ENCODE assay signal across 9 mouse cellular contexts in the genomic region with DNA sequence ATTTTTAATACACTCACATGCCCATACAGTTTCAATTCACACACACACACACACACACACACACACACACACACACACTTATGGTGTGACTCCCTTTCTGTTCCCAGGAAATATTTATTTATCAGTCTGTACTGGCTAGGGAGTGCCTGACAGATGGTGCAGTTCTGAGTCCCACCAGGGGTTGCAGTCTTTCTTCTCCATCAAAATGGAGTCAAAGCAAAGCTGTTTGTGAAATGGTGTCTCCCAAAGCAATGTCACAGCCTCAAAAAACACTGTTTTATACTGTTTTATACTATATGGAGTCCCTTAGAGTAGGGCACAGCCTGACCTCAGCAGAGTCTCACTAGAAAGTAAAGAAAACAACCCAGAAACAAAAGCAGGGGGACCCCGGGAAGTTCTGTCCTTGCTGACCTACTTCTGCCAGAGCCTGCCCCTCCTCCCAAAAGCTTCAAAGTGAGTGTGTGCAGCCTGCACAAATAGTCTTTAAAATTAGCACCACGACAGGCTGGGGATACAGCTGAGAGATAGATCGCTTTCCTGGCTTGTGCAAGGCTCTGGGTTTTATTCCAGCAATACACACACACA. TPM values are rescaled to one million over a fixed set of nuclear protein-coding genes. Genes with fewer than 3 reads are reported as not detected.
DNase-seq lines count a peak whose midpoint lies in the region; ATAC-seq and TF ChIP-seq lines count a peak whose summit lies in the region.
"Had no signal": no experiment of that assay in that cellular context is flagged by ENCODE, and none has a peak within 500 bp of the region (broad histone marks: within the 10 kb centered on the region; RNA-seq: fewer than 3 reads in every experiment).

No protein-coding gene starts in this region.

- no peak overlapping the region for H3K4me3 ChIP-seq in kidney, postnatal 0 days (replicated peaks; ENCODE audit: low read depth, low read length)
- no peak overlapping the region for H3K4me3 ChIP-seq in kidney, adult 2 months (ENCODE audit: insufficient read depth, low read depth, low read length)
- no peak overlapping the region for H3K4me3 ChIP-seq in embryonic facial prominence, embryonic 13.5 days
- no peak overlapping the region for H3K4me3 ChIP-seq in liver, embryonic 15.5 days (replicated peaks)

- H3K4me2 ChIP-seq in kidney, postnatal 0 days (ENCODE audit: low read length), result no peak overlapping the region
- H3K4me2 ChIP-seq in embryonic facial prominence, embryonic 13.5 days, result no peak overlapping the region
- H3K4me2 ChIP-seq in liver, embryonic 15.5 days, result no peak overlapping the region

- peak; percentile 87 for DNase-seq in kidney, postnatal 0 days (ENCODE audit: low spot score)
- no peak for DNase-seq in kidney, adult 2 months
- DNase-seq in NIH3T3 (ENCODE audit: low read depth), result peak; percentile 70
- DNase-seq in heart, postnatal 4 days, result peak; percentile 68
- DNase-seq in thymus, postnatal 0 days (ENCODE audit: low spot score), result peak; percentile 80
- no peak for DNase-seq in B cell, adult 2 months

- peak; percentile 40; the same call in 1 of the 2 replicates for ATAC-seq in kidney, postnatal 0 days (replicated peaks; ENCODE audit: low FRiP score, low read depth)
- no peak for ATAC-seq in embryonic facial prominence, embryonic 13.5 days (ENCODE audit: insufficient number of reproducible peaks, insufficient read depth, low FRiP score, low TSS enrichment, low read depth)
- ATAC-seq in liver, embryonic 15.5 days (ENCODE audit: insufficient read depth), result no peak

- H3K9ac ChIP-seq in kidney, postnatal 0 days (ENCODE audit: low read depth, low read length), result no peak overlapping the region
- H3K9ac ChIP-seq in embryonic facial prominence, embryonic 13.5 days, result peak overlapping the region; percentile 16; the same call in 1 of the 2 replicates
- no peak overlapping the region for H3K9ac ChIP-seq in liver, embryonic 15.5 days

- H3K4me1 ChIP-seq in kidney, postnatal 0 days (replicated peaks; ENCODE audit: insufficient read depth, low read length), result peaks cover 15% of the 10 kb centered on the region; the same call in 1 of the 2 replicates
- no peaks in the 10 kb centered on the region for H3K4me1 ChIP-seq in kidney, adult 2 months (ENCODE audit: control insufficient read depth, insufficient read depth, low read length)
- H3K4me1 ChIP-seq in embryonic facial prominence, embryonic 13.5 days, result peaks cover 56% of the 10 kb centered on the region
- peaks cover 4% of the 10 kb centered on the region; the same call in 1 of the 2 replicates for H3K4me1 ChIP-seq in liver, embryonic 15.5 days (replicated peaks)

- H3K27me3 ChIP-seq in kidney, postnatal 0 days (ENCODE audit: insufficient read depth, low read length), result no peaks in the 10 kb centered on the region
- no peaks in the 10 kb centered on the region for H3K27me3 ChIP-seq in kidney, adult 2 months (replicated peaks; ENCODE audit: control insufficient read depth, insufficient read depth, low read length)
- no peaks in the 10 kb centered on the region for H3K27me3 ChIP-seq in embryonic facial prominence, embryonic 13.5 days
- no peaks in the 10 kb centered on the region for H3K27me3 ChIP-seq in liver, embryonic 15.5 days

- peak overlapping the region; percentile 87 for H3K27ac ChIP-seq in kidney, postnatal 0 days
- no peak overlapping the region for H3K27ac ChIP-seq in kidney, adult 2 months (ENCODE audit: insufficient read depth, low read depth, low read length)
- H3K27ac ChIP-seq in embryonic facial prominence, embryonic 13.5 days, result peak overlapping the region; percentile 98
- H3K27ac ChIP-seq in liver, embryonic 15.5 days (replicated peaks), result 0 out of 2 replicates have a peak overlapping the region, but pooled peaks have one; percentile 16

- no peaks in the 10 kb centered on the region for H3K9me3 ChIP-seq in kidney, postnatal 0 days (replicated peaks; ENCODE audit: low read length)
- no peaks in the 10 kb centered on the region for H3K9me3 ChIP-seq in embryonic facial prominence, embryonic 13.5 days
- no peaks in the 10 kb centered on the region for H3K9me3 ChIP-seq in liver, embryonic 15.5 days (replicated peaks)

- no peak for TF ChIP-seq POLR2A in kidney, adult 2 months (IDR thresholded peaks at IDR 0.05; ENCODE audit: low read depth, low read length)

- WGBS in kidney, postnatal 0 days, result 21% methylated on average over 3 of the region's 3 CpGs
- WGBS in kidney, adult 2 months, result 44% methylated on average over 3 of the region's 3 CpGs
- 12% methylated on average over 3 of the region's 3 CpGs for WGBS in embryonic facial prominence, embryonic 13.5 days
- WGBS in liver, embryonic 15.5 days (ENCODE audit: insufficient replicate concordance), result 19% methylated on average over 3 of the region's 3 CpGs

- TF ChIP-seq CTCF in kidney, postnatal 0 days (IDR thresholded peaks at IDR 0.05; ENCODE audit: low read depth), result peak; percentile 37; the same call in 1 of the 2 replicates
- no peak for TF ChIP-seq CTCF in kidney, adult 2 months (conservative IDR thresholded peaks at IDR 0.05; ENCODE audit: insufficient read depth, insufficient read length, low read depth, low read length)

- no peaks in the 10 kb centered on the region for H3K36me3 ChIP-seq in kidney, postnatal 0 days (ENCODE audit: insufficient read depth, low read length)
- no peaks in the 10 kb centered on the region for H3K36me3 ChIP-seq in kidney, adult 2 months (ENCODE audit: control insufficient read depth, insufficient read depth, low read length)
- H3K36me3 ChIP-seq in embryonic facial prominence, embryonic 13.5 days, result no peaks in the 10 kb centered on the region
- H3K36me3 ChIP-seq in liver, embryonic 15.5 days (replicated peaks), result no peaks in the 10 kb centered on the region

RNA-seq across cellular contexts. Expression of a gene that starts 3.3 kb away (rescaled TPM):
- 161 and 165 TPM in 2 replicates for polyA plus RNA-seq in kidney, postnatal 0 days (2015; fragmentation: Nextera tagmentation; extraction: Ambion mirVana)
- 22.2 and 39.8 TPM in 2 replicates for polyA plus RNA-seq in kidney, adult 2 months (2012; rRNA removed)
- 28.5 and 29.2 TPM in 2 replicates for polyA plus RNA-seq in embryonic facial prominence, embryonic 13.5 days (2015; fragmentation: Nextera tagmentation; extraction: Ambion mirVana)
- 100 to 1,000 TPM in 1 of 2 experiments, 10 to 100 TPM in 1; 93.3 to 108 TPM for total RNA-seq in heart, postnatal 4 days (2021)
- polyA plus RNA-seq in liver, embryonic 15.5 days (2015; fragmentation: Nextera tagmentation; extraction: Ambion mirVana), result 24.5 and 27.8 TPM in 2 replicates
- polyA plus RNA-seq in thymus, postnatal 0 days (2015; fragmentation: Nextera tagmentation; extraction: Ambion mirVana), result 655 and 664 TPM in 2 replicates
- total RNA-seq: MEL had no signal

RNA-seq across cellular contexts. Expression of a gene that starts 15.7 kb away (rescaled TPM):
- 2.2 and 3.0 TPM in 2 replicates for polyA plus RNA-seq in kidney, postnatal 0 days (2015; fragmentation: Nextera tagmentation; extraction: Ambion mirVana)
- polyA plus RNA-seq in kidney, adult 2 months (2012; rRNA removed), result 0.54 and 103 TPM in 2 replicates
- polyA plus RNA-seq in embryonic facial prominence, embryonic 13.5 days (2015; fragmentation: Nextera tagmentation; extraction: Ambion mirVana), result 7.7 and 8.4 TPM in 2 replicates
- total RNA-seq in heart, postnatal 4 days (2021), result 10 to 100 TPM in 1 of 2 experiments, 1 to 10 TPM in 1; 6.6 to 16.4 TPM
- polyA plus RNA-seq in liver, embryonic 15.5 days (2015; fragmentation: Nextera tagmentation; extraction: Ambion mirVana), result 17.6 and 29.3 TPM in 2 replicates
- polyA plus RNA-seq in thymus, postnatal 0 days (2015; fragmentation: Nextera tagmentation; extraction: Ambion mirVana), result 14.1 and 14.3 TPM in 2 replicates
- total RNA-seq: MEL had no signal

RNA-seq across cellular contexts. Expression of a gene that starts 22.7 kb away (rescaled TPM):
- 2.5 and 4.8 TPM in 2 replicates for polyA plus RNA-seq in kidney, postnatal 0 days (2015; fragmentation: Nextera tagmentation; extraction: Ambion mirVana)
- 1.8 and 3.3 TPM in 2 replicates for polyA plus RNA-seq in kidney, adult 2 months (2012; rRNA removed)
- polyA plus RNA-seq in embryonic facial prominence, embryonic 13.5 days (2015; fragmentation: Nextera tagmentation; extraction: Ambion mirVana), result 0.37 and 0.66 TPM in 2 replicates
- not detected for total RNA-seq in heart, postnatal 4 days (2021)
- 0.13 TPM in 1 of 2 replicates, not detected in the other for polyA plus RNA-seq in liver, embryonic 15.5 days (2015; fragmentation: Nextera tagmentation; extraction: Ambion mirVana)
- polyA plus RNA-seq in thymus, postnatal 0 days (2015; fragmentation: Nextera tagmentation; extraction: Ambion mirVana), result 0.34 and 0.75 TPM in 2 replicates
- total RNA-seq: MEL had no signal

RNA-seq across cellular contexts. Expression of a gene that starts 41.3 kb away (rescaled TPM):
- polyA plus RNA-seq in kidney, postnatal 0 days (2015; fragmentation: Nextera tagmentation; extraction: Ambion mirVana), result 3.4 TPM in 2 replicates
- 48.3 TPM in 1 of 2 replicates, not detected in the other for polyA plus RNA-seq in kidney, adult 2 months (2012; rRNA removed)
- 3.8 and 5.8 TPM in 2 replicates for polyA plus RNA-seq in embryonic facial prominence, embryonic 13.5 days (2015; fragmentation: Nextera tagmentation; extraction: Ambion mirVana)
- 10 to 100 TPM in 1 of 2 experiments, under 1 TPM in 1; 0.98 to 10.9 TPM for total RNA-seq in heart, postnatal 4 days (2021)
- 14.3 and 24.5 TPM in 2 replicates for polyA plus RNA-seq in liver, embryonic 15.5 days (2015; fragmentation: Nextera tagmentation; extraction: Ambion mirVana)
- polyA plus RNA-seq in thymus, postnatal 0 days (2015; fragmentation: Nextera tagmentation; extraction: Ambion mirVana), result 4.7 and 5.2 TPM in 2 replicates
- total RNA-seq: MEL had no signal

Comparison
In these comparisons a context has a peak if more than half of its experiments do, and no peak if none do; other contexts are left out.
1. DNase-seq: peak in kidney, postnatal 0 days (single experiment), NIH3T3 (single experiment), heart, postnatal 4 days (single experiment) and thymus, postnatal 0 days (single experiment); none in kidney, adult 2 months (single experiment) and B cell, adult 2 months (0 of 2).